Mouse (Mus musculus): ENCODE measurements around the gene Cdx2. TPM values are rescaled to one million over a fixed set of nuclear protein-coding genes. Genes with fewer than 3 reads are reported as not detected.

Gene Cdx2
- total RNA-seq (2015; ENCODE audit: low replicate concordance) (not detected in 2 replicates), total RNA-seq (2017; ENCODE audit: low replicate concordance) (not detected in 2 replicates)

DNA sequence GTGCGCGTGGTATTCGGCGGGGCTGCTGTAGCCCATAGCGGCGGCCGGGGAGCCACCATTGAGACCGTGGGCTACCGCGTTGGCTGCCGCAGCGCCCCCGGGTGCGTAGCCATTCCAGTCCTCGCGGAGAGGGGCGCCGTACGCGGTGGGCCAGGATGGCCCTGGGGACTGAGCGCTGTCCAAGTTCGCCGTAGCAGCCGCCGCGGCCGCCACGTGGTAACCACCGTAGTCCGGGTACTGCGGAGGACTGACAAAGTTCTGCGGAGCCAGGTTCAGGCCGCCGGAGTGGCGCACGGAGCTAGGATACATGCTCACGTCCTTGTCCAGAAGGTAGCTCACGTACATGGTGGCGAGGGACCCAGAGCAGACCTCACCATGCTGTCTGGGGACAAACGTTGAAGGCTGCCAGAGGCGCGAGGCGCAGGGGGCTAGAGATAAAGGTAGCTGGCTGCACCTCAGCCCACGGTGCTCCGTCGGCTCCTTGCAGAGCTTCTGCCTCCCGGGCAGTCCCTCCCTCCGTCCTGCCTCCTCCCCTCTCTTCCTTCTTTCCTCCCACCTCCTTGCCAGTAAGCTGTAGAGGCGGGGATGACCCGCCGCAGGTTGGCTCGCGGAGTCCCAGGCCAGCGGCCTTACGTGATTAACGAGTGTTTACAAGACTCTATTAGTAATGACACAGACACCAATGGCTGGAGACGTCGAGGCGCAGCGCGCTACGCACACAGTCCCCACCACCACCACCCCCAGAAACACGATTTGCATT, at the start of gene Cdx2:
Gene Cdx2, minus strand, starts transcription at position 633 of the 760 bp plus-strand sequence.
- no peak for ATAC-seq (replicated peaks; ENCODE audit: low FRiP score, poor library complexity, severe bottlenecking)

DNA sequence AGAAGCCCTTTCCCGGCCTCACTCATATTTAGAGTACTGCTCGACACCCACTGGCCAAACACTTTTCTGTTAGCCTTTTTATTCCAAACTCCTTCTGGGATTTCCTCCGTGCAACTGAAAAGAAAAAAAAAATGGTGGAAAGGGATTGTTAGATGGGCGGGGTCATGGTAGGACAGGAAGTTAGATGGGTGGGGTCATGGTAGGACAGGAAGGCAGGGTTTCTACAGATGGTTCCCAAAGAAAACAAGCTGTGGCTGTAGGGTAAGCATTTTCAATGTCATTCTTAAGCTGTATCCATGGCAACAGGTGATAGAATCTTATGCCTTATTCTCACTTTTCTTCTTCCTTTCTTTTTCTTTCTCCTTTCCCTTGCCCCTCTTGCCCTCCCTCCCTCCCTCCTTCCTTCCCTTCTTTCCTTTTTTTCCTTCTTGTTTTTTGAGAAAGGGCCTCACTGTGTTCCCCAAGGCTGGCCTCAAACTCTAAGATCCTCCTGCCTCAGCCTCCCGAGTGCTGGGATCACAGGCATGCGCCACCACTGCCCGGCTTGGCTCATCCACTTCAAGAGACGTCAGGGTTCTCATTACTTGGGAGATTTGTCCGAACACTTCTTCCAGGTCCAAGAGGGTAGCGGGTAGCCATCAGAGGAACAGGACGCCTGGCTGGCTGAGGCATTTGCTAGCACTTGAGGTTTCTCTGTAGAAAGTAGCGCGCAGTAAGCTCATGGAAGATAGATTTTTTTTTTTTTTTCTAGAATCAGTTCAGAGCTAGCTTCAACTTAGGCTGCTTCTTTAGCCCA, 49.4 kb upstream of the Cdx2 start:
- ATAC-seq (replicated peaks; ENCODE audit: low FRiP score, poor library complexity, severe bottlenecking) = no peak

DNA sequence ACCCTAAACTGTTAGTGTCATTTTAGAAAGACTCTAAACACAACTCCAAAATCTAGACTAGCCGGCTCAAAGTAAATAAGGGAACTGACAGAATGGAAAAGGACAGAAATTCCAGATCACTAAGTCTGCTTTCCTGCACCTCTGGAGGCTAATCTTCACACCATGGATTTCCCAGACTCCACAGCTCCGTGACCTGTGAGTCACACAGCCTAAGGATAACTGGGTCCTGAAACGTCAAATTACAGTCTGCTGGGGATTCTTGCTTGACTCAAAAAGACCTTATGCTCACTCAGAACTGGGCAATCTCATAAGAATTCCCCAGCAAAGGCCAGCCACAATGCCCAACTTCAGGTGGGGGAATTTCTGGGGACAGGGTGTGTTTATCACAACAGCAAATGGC, 48.7 kb upstream of the Cdx2 start:
- ATAC-seq (replicated peaks; ENCODE audit: low FRiP score, poor library complexity, severe bottlenecking) = no peak

DNA sequence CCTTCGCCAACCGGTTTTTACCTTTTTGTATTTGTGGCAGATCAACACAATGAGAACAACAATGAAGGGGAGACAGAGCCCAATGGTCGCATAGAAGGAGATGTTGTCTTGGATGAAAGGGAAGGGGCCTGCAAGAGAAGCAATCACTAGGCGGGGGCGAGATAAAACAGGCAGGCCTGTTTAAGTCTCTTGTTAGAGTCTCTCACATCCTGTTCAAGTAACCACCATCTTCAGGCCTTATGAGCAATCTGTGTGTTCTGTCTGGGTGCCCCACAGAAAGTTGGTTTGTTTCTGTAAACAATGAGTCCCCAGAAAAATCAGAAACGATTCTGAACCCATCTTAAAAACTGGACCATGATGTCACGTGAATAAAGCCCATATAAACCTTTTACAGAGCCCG, 47.9 kb upstream of the Cdx2 start:
- ATAC-seq (replicated peaks; ENCODE audit: low FRiP score, poor library complexity, severe bottlenecking) = no peak

DNA sequence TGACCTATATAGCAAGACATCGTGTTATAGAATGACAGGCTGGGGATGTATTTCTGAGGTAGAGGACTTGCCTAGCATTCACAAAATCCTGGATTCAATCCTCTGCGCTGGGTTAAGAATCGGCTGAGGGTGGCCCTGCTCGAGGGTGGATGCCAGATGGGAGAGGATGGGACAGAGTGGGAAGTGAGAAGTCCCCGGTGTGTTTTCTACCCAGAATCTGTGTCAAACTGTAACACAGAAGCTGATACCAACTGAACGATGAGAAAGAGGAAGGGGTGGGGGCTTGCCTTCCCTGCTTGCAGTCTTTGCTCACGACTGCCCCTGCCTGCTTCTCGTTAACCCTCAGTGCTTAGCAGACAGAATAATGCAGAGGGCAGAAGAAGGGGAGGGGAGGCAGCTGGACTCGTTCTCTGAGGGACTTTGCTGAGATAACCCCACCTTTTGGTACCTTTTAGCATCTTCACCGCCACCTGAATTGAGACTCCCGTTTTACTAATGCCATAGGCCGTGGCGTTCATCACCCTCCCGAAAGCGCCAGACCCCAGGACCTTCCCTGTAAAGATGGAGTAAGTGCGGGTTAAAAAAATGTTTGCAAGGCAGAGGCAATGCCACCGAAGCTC, 47.2 kb upstream of the Cdx2 start:
- no peak for ATAC-seq (replicated peaks; ENCODE audit: low FRiP score, poor library complexity, severe bottlenecking)

DNA sequence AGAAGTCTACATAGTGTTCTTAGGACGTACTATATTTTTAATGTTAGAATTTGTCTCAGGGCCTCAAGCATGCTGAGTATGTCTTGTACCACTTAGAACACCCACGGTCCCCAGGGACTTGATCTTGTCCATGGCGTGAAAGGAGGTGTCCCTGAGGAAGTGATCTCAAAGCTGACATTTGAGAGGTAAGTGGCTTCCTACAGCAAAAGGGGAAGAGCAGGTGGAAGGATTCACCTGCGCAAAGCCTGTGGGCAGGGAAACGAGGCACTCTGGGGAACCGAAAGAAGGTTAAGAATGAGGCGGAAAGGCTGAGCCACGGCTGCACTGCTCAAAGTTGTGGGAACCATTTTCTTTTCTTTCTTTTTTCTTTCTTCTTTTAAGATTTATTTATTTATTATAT, 44.9 kb upstream of the Cdx2 start:
- no peak for ATAC-seq (replicated peaks; ENCODE audit: low FRiP score, poor library complexity, severe bottlenecking)

DNA sequence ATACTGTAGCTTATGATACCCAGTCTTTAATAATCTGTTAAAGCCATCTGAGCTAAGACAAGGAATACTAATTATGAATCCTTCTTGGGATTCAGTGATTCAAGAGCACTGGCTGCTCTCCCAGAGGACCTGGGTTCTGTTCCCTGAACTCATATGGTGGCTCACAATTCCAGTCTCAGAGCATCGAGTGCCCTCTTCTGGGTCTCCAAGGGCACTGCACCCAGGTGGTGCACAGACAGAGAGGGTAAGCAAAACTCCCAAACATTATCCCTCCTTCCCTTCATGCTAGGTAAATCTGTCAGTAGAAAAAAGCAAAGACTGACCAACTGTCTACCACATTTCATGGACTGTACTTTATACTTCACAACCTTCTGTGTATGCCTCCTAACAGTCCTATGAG, 38.9 kb upstream of the Cdx2 start:
- ATAC-seq (replicated peaks; ENCODE audit: low FRiP score, poor library complexity, severe bottlenecking) = no peak

DNA sequence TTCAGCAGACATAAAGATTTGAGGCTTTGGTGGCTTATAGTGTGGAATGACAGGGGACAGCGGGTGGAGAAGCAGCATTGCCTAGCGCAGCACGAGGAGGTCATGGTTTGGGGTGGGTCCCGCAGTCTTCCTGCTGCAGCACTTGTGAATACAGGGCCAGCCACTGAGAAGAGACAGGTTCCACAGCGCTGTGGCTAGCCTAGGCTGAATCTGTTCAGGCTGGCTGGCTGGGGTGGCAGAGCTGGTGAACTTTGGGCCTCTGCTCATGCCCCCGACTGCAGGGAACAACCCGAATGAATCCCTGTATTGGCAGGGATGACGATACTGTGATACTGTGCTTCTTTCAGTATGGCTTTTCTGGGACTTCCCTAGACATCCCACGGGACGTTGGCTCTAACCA, 36.8 kb upstream of the Cdx2 start:
- no peak for ATAC-seq (replicated peaks; ENCODE audit: low FRiP score, poor library complexity, severe bottlenecking)

DNA sequence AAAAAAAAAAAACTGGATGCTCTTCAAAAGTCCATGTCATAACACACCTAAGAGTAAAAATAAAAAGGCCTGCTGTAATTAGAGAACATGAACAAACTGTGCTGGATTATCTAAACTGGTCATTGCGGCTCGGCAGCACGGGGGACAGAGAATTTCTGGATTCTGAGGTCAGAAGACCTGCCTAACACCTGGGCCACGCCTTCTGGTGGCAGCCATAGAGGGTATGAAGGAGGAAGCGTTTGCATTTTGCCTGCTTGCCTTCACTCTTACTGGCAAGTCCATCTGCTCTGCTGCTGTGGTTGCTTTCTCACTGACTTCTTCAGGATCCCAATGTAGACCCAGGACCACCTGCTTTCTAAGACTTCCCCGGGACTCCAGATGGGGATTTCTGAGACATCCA, 35.8 kb upstream of the Cdx2 start:
- ATAC-seq (replicated peaks; ENCODE audit: low FRiP score, poor library complexity, severe bottlenecking) = no peak

DNA sequence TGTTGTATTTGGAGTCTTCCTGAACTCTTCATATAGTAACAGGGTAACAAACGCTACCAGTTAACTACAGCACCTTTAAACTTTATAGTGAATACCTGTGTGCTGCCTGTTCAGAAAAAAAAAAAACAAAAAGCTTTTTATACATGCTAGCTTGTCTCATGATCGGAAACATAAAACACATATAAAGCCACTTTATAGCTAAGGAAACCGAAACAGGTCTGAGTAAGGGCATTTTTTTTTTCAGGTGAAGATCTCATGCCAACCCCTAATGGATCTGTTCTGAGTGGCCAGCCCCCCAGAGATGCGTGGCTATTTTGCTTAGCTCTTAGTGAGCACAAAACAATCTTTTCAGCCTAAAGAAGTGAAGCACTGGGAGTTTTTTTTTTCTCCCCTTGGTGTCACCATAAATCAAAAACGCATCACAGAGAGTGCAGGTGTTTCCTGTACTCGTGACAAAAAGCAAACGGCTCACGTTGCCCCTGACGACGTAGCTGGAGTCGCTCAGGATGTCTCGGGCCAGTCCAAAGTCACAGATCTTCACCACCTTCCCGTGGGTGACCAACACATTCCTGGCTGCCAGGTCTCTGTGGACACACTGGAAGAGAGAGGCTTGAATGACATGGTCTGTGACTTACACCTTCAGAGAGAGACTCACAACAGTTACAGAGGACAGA, 33.8 kb upstream of the Cdx2 start:
- ATAC-seq (replicated peaks; ENCODE audit: low FRiP score, poor library complexity, severe bottlenecking) = no peak

DNA sequence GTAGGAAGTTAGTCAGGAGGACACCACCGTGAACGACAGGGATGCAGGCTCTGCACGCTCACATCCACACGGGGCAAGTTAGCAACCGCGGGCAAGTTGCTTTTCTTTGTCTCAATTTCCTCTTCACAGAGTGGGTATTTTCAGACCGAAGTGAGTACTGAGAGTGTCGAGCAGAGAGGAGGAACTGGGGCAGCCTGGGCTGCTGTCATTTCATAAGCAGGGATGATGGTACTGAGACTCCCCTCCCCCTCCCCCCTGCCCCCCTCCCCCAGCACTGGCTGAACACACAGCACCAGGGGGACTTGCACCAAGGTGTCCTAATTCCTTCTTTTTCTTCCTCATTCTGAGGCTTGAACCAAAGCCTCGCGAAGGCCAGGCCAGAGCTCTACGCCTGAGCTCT, 32.5 kb upstream of the Cdx2 start:
- no peak for ATAC-seq (replicated peaks; ENCODE audit: low FRiP score, poor library complexity, severe bottlenecking)

DNA sequence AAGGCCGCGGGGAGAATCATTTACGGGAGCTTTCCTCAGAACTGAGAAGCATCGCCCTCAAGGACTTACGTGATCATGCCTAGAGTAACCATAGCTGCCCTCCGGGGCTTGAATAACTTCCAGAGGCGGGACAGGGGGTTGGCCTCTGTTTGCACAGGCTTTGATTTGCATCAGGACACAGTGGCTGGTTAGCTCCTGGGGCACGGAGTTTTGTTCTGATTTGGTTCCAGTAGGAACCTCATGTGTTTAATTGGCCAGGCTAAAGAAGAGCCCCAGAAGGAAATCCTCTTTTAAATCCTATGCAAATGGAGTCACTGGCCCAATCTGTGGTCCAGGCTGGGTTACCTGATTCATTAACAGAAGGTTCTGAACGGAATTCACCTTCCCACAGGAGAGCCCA, 31.9 kb upstream of the Cdx2 start:
- ATAC-seq (replicated peaks; ENCODE audit: low FRiP score, poor library complexity, severe bottlenecking) = no peak

DNA sequence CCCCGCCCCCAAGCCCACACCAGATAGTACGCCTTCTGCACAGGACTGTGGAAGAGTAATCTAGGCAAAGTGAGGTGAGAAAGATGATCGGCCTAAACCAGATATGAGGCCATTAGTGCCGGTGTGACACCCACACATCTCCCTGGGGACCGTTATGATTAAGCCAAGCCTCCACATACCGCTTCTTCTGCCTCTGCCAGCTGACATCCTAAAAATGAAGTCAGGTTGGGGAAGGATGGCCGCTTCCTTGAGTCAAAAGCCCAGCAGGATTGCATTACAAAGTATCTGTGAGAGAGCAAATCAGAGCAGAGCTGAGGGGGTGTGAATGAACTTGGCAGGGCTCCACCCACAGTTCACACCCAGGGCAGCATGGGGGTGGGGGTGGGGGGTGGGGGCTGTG, 25.6 kb upstream of the Cdx2 start:
- ATAC-seq (replicated peaks; ENCODE audit: low FRiP score, poor library complexity, severe bottlenecking) = no peak

DNA sequence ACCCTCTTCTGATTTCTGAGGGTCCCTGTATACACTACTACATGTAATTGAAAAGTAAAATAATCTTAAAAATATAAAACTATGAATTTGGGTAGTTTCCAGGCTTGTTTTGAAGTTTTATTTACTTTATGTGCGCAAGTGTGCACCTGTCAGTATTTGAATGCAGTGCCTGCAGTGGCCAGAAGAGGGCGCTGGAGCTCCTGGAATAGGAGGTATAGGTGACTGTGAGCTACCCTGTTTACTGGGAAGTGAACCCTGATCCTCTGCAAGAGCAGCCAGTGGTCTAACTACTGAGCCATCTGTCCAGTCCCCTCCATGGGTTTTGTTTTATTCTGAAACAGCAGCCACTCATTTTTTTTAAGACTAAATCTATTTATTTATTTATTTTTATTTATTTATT, 24.5 kb upstream of the Cdx2 start:
- peak; percentile 60; the same call in 1 of the 2 replicates for ATAC-seq (replicated peaks; ENCODE audit: low FRiP score, poor library complexity, severe bottlenecking)

DNA sequence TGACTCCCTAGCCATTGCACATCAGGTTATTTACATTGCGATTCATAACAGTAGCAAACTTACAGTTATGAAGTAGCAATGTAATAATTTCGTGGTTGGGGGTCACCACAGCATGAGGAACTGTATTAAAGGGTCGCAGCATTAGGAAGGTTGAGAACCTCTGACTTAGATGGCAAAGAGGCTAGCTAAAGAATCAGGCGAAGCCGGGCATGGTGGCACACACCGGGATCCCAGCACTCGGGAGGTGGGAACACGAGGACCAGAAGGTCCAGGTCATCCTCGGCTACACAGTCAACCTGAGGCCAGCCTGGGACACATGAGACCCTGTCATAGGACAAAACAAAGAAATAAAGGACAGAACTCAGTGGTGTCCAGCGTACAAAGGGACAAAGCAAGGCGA, 22.9 kb upstream of the Cdx2 start:
- no peak for ATAC-seq (replicated peaks; ENCODE audit: low FRiP score, poor library complexity, severe bottlenecking)

DNA sequence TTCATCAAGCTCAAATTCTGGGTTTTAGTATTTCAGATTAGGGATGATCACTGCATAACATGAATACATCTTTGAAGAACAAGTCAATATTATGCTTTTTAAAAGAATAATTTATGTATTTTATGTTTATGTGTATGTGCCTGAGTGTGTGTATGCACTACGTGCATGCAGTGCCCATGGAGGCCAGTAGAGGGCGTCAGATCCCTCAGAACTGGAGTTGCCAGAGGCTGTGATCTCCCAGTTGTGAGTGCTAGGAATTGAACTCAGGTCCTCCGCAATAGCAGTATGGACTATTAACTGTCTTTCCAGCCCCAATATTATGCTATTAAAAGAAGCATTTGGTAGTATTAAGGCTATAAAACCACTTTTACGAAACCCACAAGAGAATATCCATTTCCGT, 20.6 kb upstream of the Cdx2 start:
- no peak for ATAC-seq (replicated peaks; ENCODE audit: low FRiP score, poor library complexity, severe bottlenecking)

DNA sequence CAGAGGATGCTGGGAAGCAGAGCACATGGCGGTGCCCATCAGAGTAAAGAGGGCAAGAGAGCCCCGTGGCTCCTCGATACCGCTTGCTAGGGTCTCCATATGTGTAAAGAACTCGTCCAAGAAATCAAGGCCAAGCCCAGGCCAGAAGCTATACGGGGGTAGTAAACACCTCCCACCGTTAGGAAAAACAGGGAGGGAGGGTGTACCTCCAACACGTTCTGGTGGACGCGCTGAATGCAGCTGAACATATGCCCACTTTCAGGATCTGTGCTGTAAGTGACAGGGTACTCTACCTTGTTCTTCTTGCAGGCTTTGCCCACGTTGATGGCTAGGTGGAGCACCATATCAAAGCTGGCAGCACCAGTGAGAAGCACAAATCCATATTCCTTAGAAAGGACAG, 18.9 kb upstream of the Cdx2 start:
- no peak for ATAC-seq (replicated peaks; ENCODE audit: low FRiP score, poor library complexity, severe bottlenecking)

DNA sequence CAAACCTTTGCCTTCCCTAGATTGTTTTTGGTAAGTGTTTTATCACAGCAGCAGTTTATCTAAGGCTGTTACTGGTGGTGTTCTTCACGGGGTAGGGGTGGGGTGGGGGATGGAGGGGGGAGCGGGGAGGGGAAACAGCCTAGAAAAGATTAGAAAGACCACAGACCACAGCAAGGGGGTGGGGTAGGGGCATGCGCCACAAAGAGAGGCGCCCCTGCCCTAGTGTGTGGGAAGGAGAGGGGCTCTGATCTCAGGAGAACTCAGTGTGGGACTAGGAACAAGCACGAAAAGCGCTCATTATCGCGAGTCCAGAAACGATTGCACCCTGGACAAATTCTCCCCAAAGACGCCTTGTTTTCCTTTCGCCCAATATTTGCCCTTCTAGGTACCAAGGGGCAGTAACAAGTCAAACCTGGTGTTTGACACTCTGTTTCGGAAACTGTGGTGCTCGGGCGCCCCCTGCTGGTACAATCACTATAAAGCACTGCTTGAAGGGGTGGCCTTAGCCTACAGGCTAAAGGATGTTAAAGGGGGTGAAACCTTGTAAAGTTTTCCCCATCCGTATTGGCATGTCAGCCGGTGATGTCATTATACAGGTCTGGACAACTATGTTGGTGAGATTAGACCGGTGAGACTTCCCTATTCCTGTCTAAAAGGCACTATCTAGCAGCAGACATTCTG, 16.3 kb upstream of the Cdx2 start:
- peak; percentile 69 for ATAC-seq (replicated peaks; ENCODE audit: low FRiP score, poor library complexity, severe bottlenecking)

DNA sequence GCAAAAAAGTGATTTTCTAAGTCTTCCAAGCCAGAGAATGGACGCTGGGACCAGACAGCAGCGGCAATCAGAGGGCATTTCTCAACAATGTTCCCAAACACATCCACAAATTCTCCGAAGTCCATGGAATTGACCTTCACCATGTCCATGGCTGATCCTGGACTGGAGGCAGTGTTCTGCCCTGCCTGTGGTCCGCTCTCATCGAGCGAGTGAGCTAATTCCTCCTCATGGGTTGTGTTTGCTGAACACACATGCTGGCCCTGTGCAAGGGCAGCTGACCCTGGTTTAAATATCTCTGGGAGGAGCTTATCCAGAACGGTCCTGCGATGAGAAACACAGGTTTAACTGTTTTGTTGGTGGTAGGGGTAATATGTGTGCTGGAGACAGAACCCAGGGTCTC, 15.1 kb upstream of the Cdx2 start, which contains the start of gene Urad:
Gene Urad, minus strand, starts transcription at position 258 of the 400 bp plus-strand sequence.
- no peak for ATAC-seq (replicated peaks; ENCODE audit: low FRiP score, poor library complexity, severe bottlenecking)

DNA sequence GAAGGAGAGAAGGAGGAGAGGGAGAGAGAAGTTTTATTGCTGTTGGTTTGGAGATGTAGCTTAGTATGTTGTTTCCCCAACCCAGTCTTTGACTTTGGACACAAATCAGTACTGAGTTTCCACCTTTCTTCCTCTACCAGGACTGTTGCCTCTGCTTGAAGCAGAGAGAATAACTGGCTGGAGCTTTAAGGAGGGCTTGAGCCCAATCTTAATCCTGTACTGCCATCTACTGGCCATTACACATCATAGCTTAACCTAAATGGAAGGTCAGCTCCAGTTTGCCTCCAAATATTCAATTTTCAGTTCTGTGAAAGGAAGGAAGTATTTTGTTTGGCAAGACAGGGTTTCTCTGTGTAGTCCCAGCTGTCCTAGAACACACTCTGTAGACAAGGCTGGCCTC, 12.6 kb upstream of the Cdx2 start:
- no peak for ATAC-seq (replicated peaks; ENCODE audit: low FRiP score, poor library complexity, severe bottlenecking)
